8 mouse cellular contexts compared by ENCODE assay signal in the genomic region with DNA sequence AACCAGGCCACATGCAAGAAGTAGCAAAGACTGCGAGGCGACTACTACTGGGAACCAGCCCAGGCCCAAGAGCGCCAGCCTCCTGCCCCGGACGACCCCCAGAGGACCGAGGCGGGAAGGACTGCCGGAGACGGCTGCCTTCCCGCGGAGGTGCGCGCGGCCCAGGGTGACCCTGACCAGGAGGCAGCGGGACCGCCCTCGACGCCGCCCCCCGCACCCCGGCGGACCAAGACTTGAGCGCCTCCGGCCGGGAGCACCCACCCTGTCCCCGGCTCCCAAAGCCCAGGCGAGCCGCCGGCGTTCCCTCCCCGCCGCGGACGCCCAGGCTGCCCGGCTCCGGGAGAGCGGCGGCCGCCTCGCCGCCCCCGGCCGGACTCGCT. TPM values are rescaled to one million over a fixed set of nuclear protein-coding genes. Genes with fewer than 3 reads are reported as not detected.
A peak's percentile ranks its signal among the peaks of the same experiment; 100 is the strongest.
DNase-seq lines count a peak whose midpoint lies in the region; ATAC-seq and TF ChIP-seq lines count a peak whose summit lies in the region.

No protein-coding gene starts in this region.

- peak overlapping the region; percentile 97 for H3K9ac ChIP-seq in ES-Bruce4 (ENCODE audit: low read depth, poor library complexity, severe bottlenecking)
- H3K9ac ChIP-seq in heart, postnatal 0 days (replicated peaks; ENCODE audit: low read depth, low read length) = peak overlapping the region; percentile 96
- H3K9ac ChIP-seq in stomach, postnatal 0 days (ENCODE audit: low read length) = peak overlapping the region; percentile 95

- H3K4me1 ChIP-seq in ES-Bruce4 (ENCODE audit: control insufficient read depth, insufficient read depth, low read length) = no peaks in the 10 kb centered on the region
- H3K4me1 ChIP-seq in embryonic facial prominence, embryonic 10.5 days = peaks cover 25% of the 10 kb centered on the region
- peaks cover 9% of the 10 kb centered on the region for H3K4me1 ChIP-seq in heart, postnatal 0 days (ENCODE audit: control insufficient read depth, insufficient read depth)
- no peaks in the 10 kb centered on the region for H3K4me1 ChIP-seq in stomach, postnatal 0 days (replicated peaks; ENCODE audit: control insufficient read depth, insufficient read depth)

- ATAC-seq in CD4-positive, CD25-positive, alpha-beta regulatory T cell, adult 4 months = no peak
- peak; percentile 77 for ATAC-seq in heart, postnatal 0 days (ENCODE audit: insufficient read depth, low read depth)
- peak; percentile 38; the same call in 1 of the 2 replicates for ATAC-seq in megakaryocyte-erythroid progenitor cell, adult 5-6 weeks (replicated peaks; ENCODE audit: low FRiP score, low TSS enrichment, poor library complexity, severe bottlenecking)
- peak; percentile 61 for ATAC-seq in stomach, postnatal 0 days (ENCODE audit: low FRiP score, low TSS enrichment)

- H3K4me2 ChIP-seq in heart, postnatal 0 days (ENCODE audit: low read depth, low read length) = peak overlapping the region; percentile 95
- peak overlapping the region; percentile 87 for H3K4me2 ChIP-seq in stomach, postnatal 0 days (replicated peaks; ENCODE audit: low read depth)

- H3K36me3 ChIP-seq in ES-Bruce4 (ENCODE audit: control insufficient read depth, insufficient read depth, low read length, poor library complexity, severe bottlenecking) = no peaks in the 10 kb centered on the region
- peaks cover 42% of the 10 kb centered on the region for H3K36me3 ChIP-seq in embryonic facial prominence, embryonic 10.5 days (replicated peaks)
- H3K36me3 ChIP-seq in heart, postnatal 0 days (replicated peaks; ENCODE audit: control insufficient read depth, insufficient read depth, low read length) = peaks cover 36% of the 10 kb centered on the region
- peaks cover 18% of the 10 kb centered on the region for H3K36me3 ChIP-seq in stomach, postnatal 0 days (ENCODE audit: control insufficient read depth, insufficient read depth, low read length)

- no peak for TF ChIP-seq EP300 in ES-Bruce4 (IDR thresholded peaks at IDR 0.05; ENCODE audit: insufficient read depth, low read depth, low read length)
- no peak for TF ChIP-seq EP300 in heart, postnatal 0 days (IDR thresholded peaks at IDR 0.05; ENCODE audit: low read depth)
- no peak for TF ChIP-seq EP300 in stomach, postnatal 0 days (optimal IDR thresholded peaks at IDR 0.05)

- DNase-seq in CD4-positive, CD25-positive, alpha-beta regulatory T cell, adult 2 months (ENCODE audit: low read depth, low spot score) = peak; percentile 38
- DNase-seq in embryonic facial prominence, embryonic 10.5 days (ENCODE audit: low spot score) = peak; percentile 78
- DNase-seq in heart, postnatal 0 days (ENCODE audit: low spot score) = peak; percentile 46
- DNase-seq in kidney, postnatal 25 days = peak; percentile 71 to 90
- peak; percentile 74 for DNase-seq in stomach, postnatal 0 days (ENCODE audit: low spot score)

- peaks cover 55% of the 10 kb centered on the region for H3K9me3 ChIP-seq in ES-Bruce4 (replicated peaks; ENCODE audit: control insufficient read depth, insufficient read depth, low read length, poor library complexity, severe bottlenecking)
- H3K9me3 ChIP-seq in embryonic facial prominence, embryonic 10.5 days = peaks cover 15% of the 10 kb centered on the region; the same call in 1 of the 2 replicates
- no peaks in the 10 kb centered on the region for H3K9me3 ChIP-seq in heart, postnatal 0 days (replicated peaks; ENCODE audit: control insufficient read depth, low read length)
- no peaks in the 10 kb centered on the region for H3K9me3 ChIP-seq in stomach, postnatal 0 days (ENCODE audit: control insufficient read depth, low read length)

- no peak for TF ChIP-seq POLR2A in ES-Bruce4 (IDR thresholded peaks at IDR 0.05; ENCODE audit: insufficient read depth, low read length)

- WGBS in embryonic facial prominence, embryonic 10.5 days = under 1% methylated on average over 44 of the region's 44 CpGs
- 0% methylated on average over 11 of the region's 44 CpGs for WGBS in heart, postnatal 0 days
- 1% methylated on average over 29 of the region's 44 CpGs for WGBS in stomach, postnatal 0 days

- TF ChIP-seq CTCF in ES-Bruce4 (IDR thresholded peaks at IDR 0.05; ENCODE audit: low read depth, low read length) = no peak
- TF ChIP-seq CTCF in heart, postnatal 0 days (IDR thresholded peaks at IDR 0.05; ENCODE audit: low read depth) = no peak
- TF ChIP-seq CTCF in stomach, postnatal 0 days (IDR thresholded peaks at IDR 0.05; ENCODE audit: low read depth) = no peak

- no peaks in the 10 kb centered on the region; the same call in 1 of the 2 replicates for H3K27me3 ChIP-seq in ES-Bruce4 (ENCODE audit: control insufficient read depth, insufficient read depth, low read length, poor library complexity, severe bottlenecking)
- no peaks in the 10 kb centered on the region for H3K27me3 ChIP-seq in embryonic facial prominence, embryonic 10.5 days (replicated peaks; ENCODE audit: low read depth, poor library complexity, severe bottlenecking)
- no peaks in the 10 kb centered on the region for H3K27me3 ChIP-seq in heart, postnatal 0 days (ENCODE audit: control insufficient read depth, insufficient read depth, low read length)
- H3K27me3 ChIP-seq in stomach, postnatal 0 days (ENCODE audit: control insufficient read depth, insufficient read depth, low read length) = no peaks in the 10 kb centered on the region

- H3K27ac ChIP-seq in ES-Bruce4 (ENCODE audit: insufficient read depth, low read length) = no peak overlapping the region
- peak overlapping the region; percentile 98 for H3K27ac ChIP-seq in embryonic facial prominence, embryonic 10.5 days (replicated peaks)
- peak overlapping the region; percentile 96 for H3K27ac ChIP-seq in heart, postnatal 0 days (ENCODE audit: low read depth)
- peak overlapping the region; percentile 83 for H3K27ac ChIP-seq in stomach, postnatal 0 days (replicated peaks)

- H3K4me3 ChIP-seq in ES-Bruce4 (ENCODE audit: low read depth, low read length) = peak overlapping the region; percentile 65
- peak overlapping the region; percentile 95 for H3K4me3 ChIP-seq in embryonic facial prominence, embryonic 10.5 days
- H3K4me3 ChIP-seq in heart, postnatal 0 days (ENCODE audit: low read depth, low read length) = peak overlapping the region; percentile 94
- H3K4me3 ChIP-seq in stomach, postnatal 0 days (ENCODE audit: low read depth, low read length) = peak overlapping the region; percentile 95

RNA-seq across cellular contexts. Expression of gene Zfp629, which starts 1.1 kb away (rescaled TPM):
- under 1 TPM; 0.16 to 0.56 TPM for polyA plus RNA-seq in CD4-positive, CD25-positive, alpha-beta regulatory T cell, adult 4 months (2017; shearing (Covaris generic))
- polyA plus RNA-seq in ES-Bruce4 (2011; ENCODE audit: insufficient read depth, insufficient read length, low read depth, missing spikeins) = 4.9 and 6.0 TPM in 2 replicates
- polyA plus RNA-seq in embryonic facial prominence, embryonic 10.5 days (2016; fragmentation: Nextera tagmentation; extraction: Ambion mirVana) = 31.6 and 33.6 TPM in 2 replicates
- total RNA-seq in heart, postnatal 0 days (2014; rRNA removed; ENCODE audit: low replicate concordance) = 16.8 and 22.0 TPM in 2 replicates
- 6.9 and 11.3 TPM in 2 replicates for polyA plus RNA-seq in heart, postnatal 0 days (2015; fragmentation: Nextera tagmentation; extraction: Ambion mirVana)
- total RNA-seq in megakaryocyte-erythroid progenitor cell, adult 5-6 weeks (2014; fragmentation: Nextera tagmentation) = 7.2 and 7.8 TPM in 2 replicates
- 3.4 and 9.1 TPM in 2 replicates for total RNA-seq in megakaryocyte-erythroid progenitor cell, adult 5-6 weeks (2017)
- 3.6 and 3.7 TPM in 2 replicates for polyA plus RNA-seq in stomach, postnatal 0 days (2015; fragmentation: Nextera tagmentation; extraction: Ambion mirVana)

RNA-seq across cellular contexts. Expression of gene Rnf40, which starts 25.9 kb away (rescaled TPM):
- 10 to 100 TPM; 26.3 to 45.6 TPM for polyA plus RNA-seq in CD4-positive, CD25-positive, alpha-beta regulatory T cell, adult 4 months (2017; shearing (Covaris generic))
- 39.4 and 41.6 TPM in 2 replicates for polyA plus RNA-seq in ES-Bruce4 (2011; ENCODE audit: insufficient read depth, insufficient read length, low read depth, missing spikeins)
- polyA plus RNA-seq in embryonic facial prominence, embryonic 10.5 days (2016; fragmentation: Nextera tagmentation; extraction: Ambion mirVana) = 61.2 and 64.2 TPM in 2 replicates
- total RNA-seq in heart, postnatal 0 days (2014; rRNA removed; ENCODE audit: low replicate concordance) = 20.7 and 26.6 TPM in 2 replicates
- 21.3 and 23.1 TPM in 2 replicates for polyA plus RNA-seq in heart, postnatal 0 days (2015; fragmentation: Nextera tagmentation; extraction: Ambion mirVana)
- 45.6 and 48.7 TPM in 2 replicates for total RNA-seq in megakaryocyte-erythroid progenitor cell, adult 5-6 weeks (2014; fragmentation: Nextera tagmentation)
- total RNA-seq in megakaryocyte-erythroid progenitor cell, adult 5-6 weeks (2017) = 35.1 and 37.9 TPM in 2 replicates
- 17.1 and 18.7 TPM in 2 replicates for polyA plus RNA-seq in stomach, postnatal 0 days (2015; fragmentation: Nextera tagmentation; extraction: Ambion mirVana)

RNA-seq across cellular contexts. Expression of gene Ccdc189, which starts 26.1 kb away (rescaled TPM):
- polyA plus RNA-seq in CD4-positive, CD25-positive, alpha-beta regulatory T cell, adult 4 months (2017; shearing (Covaris generic)) = under 1 TPM; 0.56 to 0.70 TPM
- polyA plus RNA-seq in ES-Bruce4 (2011; ENCODE audit: insufficient read depth, insufficient read length, low read depth, missing spikeins) = 3.3 and 4.7 TPM in 2 replicates
- 11.8 and 15.3 TPM in 2 replicates for polyA plus RNA-seq in embryonic facial prominence, embryonic 10.5 days (2016; fragmentation: Nextera tagmentation; extraction: Ambion mirVana)
- 9.9 and 15.0 TPM in 2 replicates for total RNA-seq in heart, postnatal 0 days (2014; rRNA removed; ENCODE audit: low replicate concordance)
- 16.0 and 17.6 TPM in 2 replicates for polyA plus RNA-seq in heart, postnatal 0 days (2015; fragmentation: Nextera tagmentation; extraction: Ambion mirVana)
- 6.1 TPM in 1 of 2 replicates, not detected in the other for total RNA-seq in megakaryocyte-erythroid progenitor cell, adult 5-6 weeks (2014; fragmentation: Nextera tagmentation)
- total RNA-seq in megakaryocyte-erythroid progenitor cell, adult 5-6 weeks (2017) = 0.38 and 6.8 TPM in 2 replicates
- 3.5 and 3.6 TPM in 2 replicates for polyA plus RNA-seq in stomach, postnatal 0 days (2015; fragmentation: Nextera tagmentation; extraction: Ambion mirVana)

RNA-seq across cellular contexts. Expression of gene Phkg2, which starts 41.4 kb away (rescaled TPM):
- polyA plus RNA-seq in CD4-positive, CD25-positive, alpha-beta regulatory T cell, adult 4 months (2017; shearing (Covaris generic)) = 100 to 1,000 TPM; 109 to 138 TPM
- polyA plus RNA-seq in ES-Bruce4 (2011; ENCODE audit: insufficient read depth, insufficient read length, low read depth, missing spikeins) = 38.1 and 44.6 TPM in 2 replicates
- polyA plus RNA-seq in embryonic facial prominence, embryonic 10.5 days (2016; fragmentation: Nextera tagmentation; extraction: Ambion mirVana) = 40.7 and 43.4 TPM in 2 replicates
- total RNA-seq in heart, postnatal 0 days (2014; rRNA removed; ENCODE audit: low replicate concordance) = 27.3 and 44.1 TPM in 2 replicates
- polyA plus RNA-seq in heart, postnatal 0 days (2015; fragmentation: Nextera tagmentation; extraction: Ambion mirVana) = 22.2 and 23.1 TPM in 2 replicates
- 43.0 and 59.6 TPM in 2 replicates for total RNA-seq in megakaryocyte-erythroid progenitor cell, adult 5-6 weeks (2014; fragmentation: Nextera tagmentation)
- total RNA-seq in megakaryocyte-erythroid progenitor cell, adult 5-6 weeks (2017) = 21.1 and 30.5 TPM in 2 replicates
- 22.6 and 24.3 TPM in 2 replicates for polyA plus RNA-seq in stomach, postnatal 0 days (2015; fragmentation: Nextera tagmentation; extraction: Ambion mirVana)

RNA-seq across cellular contexts. Expression of gene Tmem265, which starts 53.3 kb away (rescaled TPM):
- 10 to 100 TPM; 39.7 to 91.0 TPM for polyA plus RNA-seq in CD4-positive, CD25-positive, alpha-beta regulatory T cell, adult 4 months (2017; shearing (Covaris generic))
- 2.9 and 3.2 TPM in 2 replicates for polyA plus RNA-seq in ES-Bruce4 (2011; ENCODE audit: insufficient read depth, insufficient read length, low read depth, missing spikeins)
- 5.1 and 7.3 TPM in 2 replicates for polyA plus RNA-seq in embryonic facial prominence, embryonic 10.5 days (2016; fragmentation: Nextera tagmentation; extraction: Ambion mirVana)
- not detected in 2 replicates for total RNA-seq in heart, postnatal 0 days (2014; rRNA removed; ENCODE audit: low replicate concordance)
- 2.6 and 3.3 TPM in 2 replicates for polyA plus RNA-seq in heart, postnatal 0 days (2015; fragmentation: Nextera tagmentation; extraction: Ambion mirVana)
- total RNA-seq in megakaryocyte-erythroid progenitor cell, adult 5-6 weeks (2014; fragmentation: Nextera tagmentation) = not detected in 2 replicates
- total RNA-seq in megakaryocyte-erythroid progenitor cell, adult 5-6 weeks (2017) = 3.4 TPM in 1 of 2 replicates, not detected in the other
- polyA plus RNA-seq in stomach, postnatal 0 days (2015; fragmentation: Nextera tagmentation; extraction: Ambion mirVana) = 22.7 and 24.3 TPM in 2 replicates
